Mouse (Mus musculus): ENCODE results near the gene Slc24a3. TPM values are rescaled to one million over a fixed set of nuclear protein-coding genes. Genes with fewer than 3 reads are reported as not detected.

Gene Slc24a3
- total RNA-seq, 2 experiments from 2014 or later: 3.0 to 4.6 TPM

GRCm38 (mm10) chr2:145213587-145213986 lies 46.0 kb downstream of the Slc24a3 start:
- no peak for DNase-seq

GRCm38 (mm10) chr2:145214086-145214831 lies 46.7 kb downstream of the Slc24a3 start:
- DNase-seq: no peak

GRCm38 (mm10) chr2:145216580-145216979 lies 49.0 kb downstream of the Slc24a3 start:
- DNase-seq: no peak

- no peak for DNase-seq
These were observed 49.9 kb downstream of the Slc24a3 start for GRCm38 (mm10) chr2:145217422-145217821.

GRCm38 (mm10) chr2:145219246-145219645 lies 51.7 kb downstream of the Slc24a3 start:
- no peak for DNase-seq

- no peak for DNase-seq
These were observed 56.1 kb downstream of the Slc24a3 start for GRCm38 (mm10) chr2:145223646-145224045.

GRCm38 (mm10) chr2:145225640-145226039 lies 58.1 kb downstream of the Slc24a3 start:
- DNase-seq: no peak

GRCm38 (mm10) chr2:145226100-145226499 lies 58.5 kb downstream of the Slc24a3 start:
- DNase-seq: no peak

GRCm38 (mm10) chr2:145227351-145227750 lies 59.8 kb downstream of the Slc24a3 start:
- DNase-seq: no peak

- peak; percentile 17 for DNase-seq
These were observed 65.4 kb downstream of the Slc24a3 start for GRCm38 (mm10) chr2:145232764-145233484.

GRCm38 (mm10) chr2:145233547-145234398 lies 66.2 kb downstream of the Slc24a3 start:
- peak; percentile 78 for DNase-seq

GRCm38 (mm10) chr2:145246384-145246783 lies 78.8 kb downstream of the Slc24a3 start:
- no peak for DNase-seq

- no peak for DNase-seq
These were observed 80.6 kb downstream of the Slc24a3 start for GRCm38 (mm10) chr2:145248185-145248584.

GRCm38 (mm10) chr2:145257332-145257731 lies 89.8 kb downstream of the Slc24a3 start:
- DNase-seq: peak; percentile 81

GRCm38 (mm10) chr2:145257855-145258254 lies 90.3 kb downstream of the Slc24a3 start:
- no peak for DNase-seq

GRCm38 (mm10) chr2:145260574-145260973 lies 93.0 kb downstream of the Slc24a3 start:
- no peak for DNase-seq

- no peak for DNase-seq
These were observed 94.6 kb downstream of the Slc24a3 start for GRCm38 (mm10) chr2:145262153-145262552.

GRCm38 (mm10) chr2:145266723-145267122 lies 99.2 kb downstream of the Slc24a3 start:
- no peak for DNase-seq

GRCm38 (mm10) chr2:145268971-145269370 lies 101.4 kb downstream of the Slc24a3 start:
- DNase-seq: no peak

GRCm38 (mm10) chr2:145269410-145269809 lies 101.9 kb downstream of the Slc24a3 start:
- no peak for DNase-seq

- DNase-seq: no peak
These were observed 106.6 kb downstream of the Slc24a3 start for GRCm38 (mm10) chr2:145274016-145274677.

GRCm38 (mm10) chr2:145279336-145279735 lies 111.8 kb downstream of the Slc24a3 start:
- no peak for DNase-seq

All from heart, postnatal 4 days (tissue).